Mouse (Mus musculus): ENCODE measurements around the gene Manba.
A peak's percentile ranks its signal among the peaks of the same experiment; 100 is the strongest.

Gene Manba

GRCm38 (mm10) chr3:135581606-135582117 is 96.3 kb downstream of the Manba start:
- ATAC-seq (ENCODE audit: low TSS enrichment) = peak; percentile 73

DNA sequence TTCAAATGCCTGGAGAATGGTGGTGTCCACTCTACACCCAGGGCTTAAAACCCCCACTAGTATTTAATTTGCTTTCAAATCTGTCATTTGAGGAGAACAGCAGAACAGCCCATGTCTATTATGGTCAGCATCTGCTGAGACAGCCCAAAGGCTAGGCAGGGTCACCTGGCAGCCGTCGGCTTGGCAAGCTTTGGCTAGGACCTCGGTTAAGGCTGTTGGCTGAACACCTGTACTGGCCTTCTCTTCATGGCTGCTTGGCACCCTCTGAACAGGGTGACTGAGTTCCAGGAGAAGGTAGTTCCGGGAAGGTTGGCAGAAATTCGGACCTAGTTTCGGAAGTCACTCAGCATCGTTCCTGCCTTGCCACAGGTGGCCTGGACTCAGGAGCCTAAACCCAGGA is 96.8 kb downstream of the Manba start:
- no peak for ATAC-seq (ENCODE audit: low TSS enrichment)

DNA sequence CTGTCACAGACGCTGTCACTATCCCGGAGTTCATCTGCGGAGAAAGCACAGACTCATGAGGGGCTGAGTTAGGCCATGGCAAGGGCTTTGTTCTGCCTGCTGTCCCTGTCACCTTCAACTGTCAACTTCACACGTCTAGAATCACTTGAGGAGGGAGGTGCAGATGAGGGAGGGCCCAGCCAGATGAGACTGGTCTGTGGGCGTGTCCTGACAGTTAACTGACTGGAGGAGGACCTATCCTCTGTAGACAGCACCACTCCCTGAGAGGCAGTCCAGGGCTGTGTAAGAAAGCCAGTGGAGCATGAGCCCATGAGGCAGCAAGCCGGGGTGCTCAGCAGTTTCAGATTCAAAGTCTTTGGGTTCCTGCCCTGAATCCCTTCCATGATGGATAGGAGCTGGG is 100.1 kb downstream of the Manba start:
- peak; percentile 45; the same call in 1 of the 2 replicates for ATAC-seq (ENCODE audit: low TSS enrichment)

GRCm38 (mm10) chr3:135586060-135586459 is 100.6 kb downstream of the Manba start:
- no peak; the same call in 1 of the 2 replicates for ATAC-seq (ENCODE audit: low TSS enrichment)

DNA sequence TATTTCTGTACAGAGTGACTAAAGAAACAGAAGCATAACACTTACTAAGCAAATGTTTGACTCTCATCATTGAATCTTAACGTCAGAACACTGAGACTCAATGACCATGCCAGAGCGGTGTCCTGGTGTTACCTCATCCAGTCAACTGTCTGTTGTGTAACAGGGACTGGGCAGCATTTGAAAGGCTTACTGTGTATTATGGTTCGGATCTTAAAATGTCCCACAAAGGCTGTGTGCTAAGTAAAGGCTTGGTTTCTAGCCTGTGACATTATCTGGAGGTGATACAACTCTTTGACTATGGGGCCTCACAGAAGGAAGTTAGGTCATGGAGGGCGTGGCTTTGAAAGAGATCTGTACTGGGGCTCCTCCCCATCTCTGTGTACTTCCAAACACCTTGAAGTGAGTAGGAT is 101.1 kb downstream of the Manba start:
- ATAC-seq (ENCODE audit: low TSS enrichment) = peak; percentile 84

- ATAC-seq (ENCODE audit: low TSS enrichment) = no peak
These were observed 105.1 kb downstream of the Manba start for GRCm38 (mm10) chr3:135590471-135590870.

- ATAC-seq (ENCODE audit: low TSS enrichment) = no peak
These were observed 106.0 kb downstream of the Manba start for GRCm38 (mm10) chr3:135591376-135591775.

- no peak for ATAC-seq (ENCODE audit: low TSS enrichment)
These were observed 106.6 kb downstream of the Manba start for GRCm38 (mm10) chr3:135592011-135592410.

DNA sequence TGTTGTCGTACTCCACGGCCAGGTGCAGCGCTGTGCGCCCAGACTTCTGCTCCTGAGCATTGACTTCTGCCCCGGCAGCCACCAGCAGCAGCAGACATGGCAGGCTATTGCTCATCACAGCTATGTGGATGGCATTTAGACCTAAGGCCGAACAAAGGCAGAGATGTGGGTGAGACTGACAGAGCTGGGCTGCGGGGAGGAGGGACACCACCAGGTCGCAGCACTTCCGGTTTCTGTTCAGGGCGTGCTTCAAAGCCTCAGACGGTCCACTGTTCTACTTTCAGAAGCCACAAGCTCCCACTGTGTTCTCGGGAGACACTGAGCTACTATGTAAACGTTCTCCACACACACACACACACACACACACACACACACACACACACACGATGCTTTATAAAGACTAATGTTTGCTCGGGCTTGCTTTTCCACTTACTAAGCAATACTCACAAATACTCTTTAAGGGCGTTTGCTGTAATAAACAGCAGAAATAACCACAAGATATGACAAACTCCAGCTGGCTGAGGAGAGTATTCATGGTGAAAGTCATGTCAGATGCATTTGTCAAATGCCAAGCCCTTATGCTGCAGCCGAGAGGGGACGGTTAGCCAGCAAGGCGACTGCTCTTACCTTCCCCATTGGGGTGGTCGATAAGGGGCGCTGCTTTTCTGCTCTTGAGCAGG is 109.0 kb downstream of the Manba start:
- peak; percentile 39 for ATAC-seq (ENCODE audit: low TSS enrichment)

GRCm38 (mm10) chr3:135597014-135597413 is 111.6 kb downstream of the Manba start:
- no peak for ATAC-seq (ENCODE audit: low TSS enrichment)

- no peak for ATAC-seq (ENCODE audit: low TSS enrichment)
These were observed 112.9 kb downstream of the Manba start for GRCm38 (mm10) chr3:135598355-135598754.

- no peak; the same call in none of the 2 replicates for ATAC-seq (ENCODE audit: low TSS enrichment)
These were observed 117.3 kb downstream of the Manba start for GRCm38 (mm10) chr3:135602731-135603130.

GRCm38 (mm10) chr3:135604626-135605417 is 119.4 kb downstream of the Manba start:
- no peak for ATAC-seq (ENCODE audit: low TSS enrichment)

DNA sequence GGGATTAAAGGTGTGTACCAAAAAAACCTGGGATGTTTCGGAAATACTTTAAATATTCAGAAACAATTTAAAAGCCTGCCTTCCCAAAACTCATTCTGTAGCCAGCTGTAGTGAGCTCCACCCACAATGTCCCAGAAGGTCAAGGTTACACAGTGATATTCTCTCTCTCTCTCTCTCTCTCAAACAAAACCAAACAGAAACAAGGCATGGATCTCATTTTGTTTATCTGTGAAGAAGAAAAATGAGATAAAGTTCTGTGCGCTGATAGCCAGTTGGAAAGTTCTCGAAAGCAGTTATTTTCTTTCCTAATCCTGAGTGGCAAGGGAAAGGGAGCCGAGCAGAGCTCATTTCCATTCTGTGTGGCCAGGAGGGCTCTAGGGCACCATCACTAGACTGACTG is 120.1 kb downstream of the Manba start:
- no peak for ATAC-seq (ENCODE audit: low TSS enrichment)

- no peak for ATAC-seq (ENCODE audit: low TSS enrichment)
These were observed 121.2 kb downstream of the Manba start for GRCm38 (mm10) chr3:135606592-135606991.

DNA sequence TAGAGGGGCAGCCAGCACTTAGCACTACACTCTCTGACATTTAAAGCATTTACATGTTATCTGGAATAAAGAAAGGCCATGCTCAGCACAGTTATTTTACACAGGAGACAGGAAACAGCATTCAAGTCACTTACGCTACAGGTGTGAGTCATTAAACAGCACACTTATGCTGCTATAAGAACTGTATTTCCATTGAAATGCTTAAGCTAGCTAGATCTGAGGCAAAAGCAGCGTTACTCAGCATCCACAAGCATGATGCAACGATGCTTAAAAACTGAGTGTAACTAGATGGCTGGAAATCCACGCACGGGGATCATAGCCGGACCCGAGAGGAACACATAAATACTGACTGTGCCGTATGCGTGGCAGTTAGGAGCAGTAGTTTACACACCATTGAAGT is 121.6 kb downstream of the Manba start:
- no peak for ATAC-seq (ENCODE audit: low TSS enrichment)

DNA sequence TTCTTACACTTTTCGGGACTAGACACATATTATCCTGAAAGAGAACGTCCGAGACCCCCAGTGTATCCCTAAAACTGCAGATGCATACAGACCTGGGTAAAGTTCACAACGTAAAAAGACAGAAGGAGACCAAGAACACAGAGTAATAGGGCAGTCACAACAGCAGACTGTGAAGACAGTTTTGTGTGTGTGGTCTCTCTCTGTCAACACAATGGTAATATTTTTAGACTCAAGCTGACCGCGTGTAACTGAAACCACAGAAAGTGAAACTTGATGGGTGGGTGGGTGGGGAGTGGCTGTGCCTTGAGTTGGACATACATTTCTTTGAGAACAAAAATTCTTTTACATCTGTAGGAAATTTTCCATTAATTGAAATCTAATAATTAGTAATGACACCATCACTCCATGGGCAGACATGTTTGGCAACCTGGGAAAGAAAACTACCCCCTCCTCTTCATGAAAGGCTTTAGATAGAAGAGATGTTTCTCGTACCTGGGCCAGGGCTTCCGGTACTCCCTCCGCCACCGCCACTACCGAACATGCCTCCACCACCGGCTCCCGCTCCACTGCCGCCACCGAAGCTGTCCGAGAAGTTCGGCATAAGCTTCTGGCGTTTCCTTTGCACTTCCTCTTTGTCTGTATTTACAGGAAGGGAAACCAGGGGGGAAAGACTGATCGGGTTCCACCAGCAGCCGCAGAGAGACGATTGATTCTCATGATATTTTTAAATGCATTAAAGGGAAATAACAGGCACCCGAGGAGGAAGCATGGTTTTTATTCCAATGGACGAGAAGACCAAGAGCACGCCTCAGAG is 122.5 kb downstream of the Manba start:
- no peak for ATAC-seq (ENCODE audit: low TSS enrichment)

DNA sequence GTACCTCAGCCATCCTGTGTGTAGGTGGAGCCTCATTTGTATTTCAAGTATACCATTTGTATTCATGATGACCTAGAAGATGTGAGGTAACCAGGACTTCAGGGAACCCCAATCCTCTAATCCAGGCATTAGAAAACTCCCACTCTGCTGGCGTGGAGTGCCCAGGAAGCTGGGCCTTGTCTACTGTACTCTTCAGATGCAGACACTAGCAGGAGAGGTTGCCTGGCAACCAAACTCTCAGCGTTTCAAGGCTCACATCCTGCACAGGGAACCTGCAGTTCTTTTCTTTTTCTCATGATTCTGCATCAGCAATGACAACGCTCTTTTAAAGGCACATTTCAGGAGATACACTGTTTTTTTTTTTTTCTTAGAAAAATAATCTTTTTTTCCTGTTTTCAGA is 124.8 kb downstream of the Manba start:
- peak; percentile 94 for ATAC-seq (ENCODE audit: low TSS enrichment)

- ATAC-seq (ENCODE audit: low TSS enrichment) = no peak
These were observed 129.0 kb downstream of the Manba start for GRCm38 (mm10) chr3:135614376-135614775.

DNA sequence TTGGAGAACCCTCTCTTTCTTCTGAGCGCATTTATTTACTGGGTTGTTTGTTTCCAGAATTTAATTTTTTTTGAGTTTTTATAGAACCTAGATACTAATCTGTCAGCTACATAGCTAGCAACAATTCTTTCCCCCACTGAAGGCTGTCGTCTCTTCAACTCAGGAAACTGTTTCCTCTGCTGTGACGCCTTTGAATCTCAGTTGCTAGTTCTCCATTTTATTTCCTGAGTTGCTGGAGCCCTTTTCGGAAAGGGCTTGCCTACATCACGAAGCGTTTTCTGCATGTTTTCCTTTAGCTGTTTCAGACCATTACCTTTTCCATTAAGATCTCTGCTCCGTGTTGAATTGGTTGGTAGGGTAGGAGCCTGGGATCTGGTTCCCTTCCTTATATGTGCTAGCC is 131.3 kb downstream of the Manba start:
- ATAC-seq (ENCODE audit: low TSS enrichment) = no peak

Data from frontal cortex, adult (tissue).